Mouse (Mus musculus): ENCODE results near the gene Serpina11. TPM values are rescaled to one million over a fixed set of nuclear protein-coding genes. Genes with fewer than 3 reads are reported as not detected.

The Serpina11 gene
- total RNA-seq (2014; fragmentation: Nextera tagmentation) (0.17 TPM in 1 of 2 replicates, not detected in the other), total RNA-seq (2017) (not detected in 2 replicates)

DNA sequence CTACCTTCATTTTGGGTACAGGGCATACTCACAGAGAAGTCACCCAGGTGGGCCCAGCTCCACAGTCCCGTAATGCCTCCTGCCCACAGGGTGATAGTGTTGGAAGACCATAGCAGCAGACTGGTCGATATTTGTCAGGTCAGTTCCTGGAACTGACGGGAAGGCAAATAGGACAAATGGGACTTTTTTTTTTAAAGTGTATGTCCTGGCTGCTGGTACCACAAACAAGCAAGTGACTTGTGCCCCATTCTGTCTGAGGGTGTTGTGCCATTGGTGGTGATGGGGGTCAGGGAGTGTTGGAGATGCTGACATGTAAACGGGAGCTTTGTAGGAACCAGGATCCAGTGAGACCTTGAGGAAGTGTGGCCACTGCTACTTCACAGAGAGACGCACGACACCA is at the start of gene Serpina11:
Serpina11 (minus strand) TSS at position 101 of the 400 bp plus-strand sequence.
- ATAC-seq (replicated peaks; ENCODE audit: poor library complexity, severe bottlenecking): no peak

DNA sequence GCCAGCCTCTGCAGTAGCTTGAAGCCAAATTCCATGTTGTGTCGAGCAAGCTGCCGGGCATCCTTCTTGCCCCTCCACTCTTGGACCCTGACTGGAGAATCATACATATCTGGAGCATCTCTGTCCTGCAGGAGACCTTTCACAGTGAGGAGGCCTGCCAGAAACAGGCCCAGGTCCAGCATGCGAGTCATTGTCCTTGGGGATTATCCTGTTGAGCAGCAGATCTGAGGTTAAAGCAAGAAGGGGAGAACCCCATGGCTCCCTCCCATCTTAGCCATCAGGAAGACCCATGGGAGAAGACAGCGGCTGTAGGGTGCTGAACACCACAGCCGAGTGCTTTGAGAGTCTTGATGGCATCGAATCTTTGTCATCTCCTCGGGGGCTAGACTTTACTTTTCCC is 48.4 kb upstream of the Serpina11 start:
- no peak for ATAC-seq (replicated peaks; ENCODE audit: poor library complexity, severe bottlenecking)

DNA sequence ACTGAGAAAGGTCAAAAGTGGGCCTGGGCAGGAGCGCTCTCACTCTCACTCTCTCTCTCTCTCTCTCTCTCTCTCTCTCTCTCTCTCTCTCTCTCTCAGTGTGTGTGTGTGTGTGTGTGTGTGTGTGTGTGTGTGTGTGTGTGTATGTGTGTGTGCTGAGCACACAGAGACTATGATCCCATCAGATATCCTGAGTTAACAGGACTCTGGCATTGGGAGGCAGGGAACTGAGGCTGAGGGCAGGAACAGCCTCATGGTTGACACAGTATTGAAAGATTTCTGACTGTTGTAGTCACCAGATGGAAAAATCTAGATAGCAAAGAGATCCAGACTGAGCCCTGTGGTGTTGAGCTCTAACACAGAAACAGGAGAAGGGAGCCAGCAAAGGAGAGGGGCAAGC is 44.0 kb upstream of the Serpina11 start:
- no peak for ATAC-seq (replicated peaks; ENCODE audit: poor library complexity, severe bottlenecking)

DNA sequence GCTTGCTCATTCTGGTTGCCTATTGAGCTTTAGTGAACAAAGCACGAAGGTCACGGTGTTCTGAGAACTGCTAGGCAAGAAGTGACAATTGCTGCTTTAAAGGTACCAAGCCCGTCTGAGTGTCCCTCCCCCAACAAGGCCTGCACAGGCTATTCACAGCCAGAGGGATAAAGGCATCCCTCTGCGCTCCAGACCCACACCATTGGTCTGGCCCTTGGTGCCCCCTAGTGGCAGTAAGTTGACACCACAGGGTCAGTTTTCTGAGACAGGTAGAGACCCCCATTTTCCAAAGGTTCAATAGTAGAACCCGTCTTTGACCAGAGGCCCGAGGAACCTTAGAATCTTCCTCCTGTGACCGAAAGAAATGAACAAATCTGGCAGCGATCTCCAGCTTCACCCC is 40.2 kb upstream of the Serpina11 start:
- peak; percentile 78 for ATAC-seq (replicated peaks; ENCODE audit: poor library complexity, severe bottlenecking)

- ATAC-seq (replicated peaks; ENCODE audit: poor library complexity, severe bottlenecking): no peak
Observed at GRCm38 (mm10) chr12:104015280-104015679, 25.5 kb upstream of the Serpina11 start.

GRCm38 (mm10) chr12:104013620-104014019 is 23.9 kb upstream of the Serpina11 start, which contains the start of gene Serpina9:
Gene Serpina9, minus strand, starts transcription at chr12:104013755.
- no peak for ATAC-seq (replicated peaks; ENCODE audit: poor library complexity, severe bottlenecking)

GRCm38 (mm10) chr12:104004689-104005088 is 14.9 kb upstream of the Serpina11 start:
- no peak for ATAC-seq (replicated peaks; ENCODE audit: poor library complexity, severe bottlenecking)

DNA sequence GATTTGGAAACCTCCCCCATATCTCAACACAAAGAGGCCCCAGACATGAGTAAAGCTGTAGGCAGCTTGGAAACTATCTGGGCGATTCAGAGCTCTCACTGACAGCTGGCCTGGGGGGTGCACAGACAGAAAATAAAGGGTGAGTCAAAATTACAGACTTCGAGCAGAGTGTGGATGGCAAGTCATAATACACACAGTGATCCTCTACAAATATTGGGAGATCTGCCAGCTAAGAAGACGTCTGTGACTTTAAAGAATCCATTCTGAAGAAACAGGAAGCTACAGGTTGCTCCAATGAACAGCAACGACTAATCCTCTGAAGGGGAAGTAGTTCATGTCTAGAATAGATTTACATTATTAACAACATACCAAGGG is 13.5 kb upstream of the Serpina11 start:
- ATAC-seq (replicated peaks; ENCODE audit: poor library complexity, severe bottlenecking): peak; percentile 81

- ATAC-seq (replicated peaks; ENCODE audit: poor library complexity, severe bottlenecking): no peak
Observed at GRCm38 (mm10) chr12:104002569-104003237, 12.9 kb upstream of the Serpina11 start.

DNA sequence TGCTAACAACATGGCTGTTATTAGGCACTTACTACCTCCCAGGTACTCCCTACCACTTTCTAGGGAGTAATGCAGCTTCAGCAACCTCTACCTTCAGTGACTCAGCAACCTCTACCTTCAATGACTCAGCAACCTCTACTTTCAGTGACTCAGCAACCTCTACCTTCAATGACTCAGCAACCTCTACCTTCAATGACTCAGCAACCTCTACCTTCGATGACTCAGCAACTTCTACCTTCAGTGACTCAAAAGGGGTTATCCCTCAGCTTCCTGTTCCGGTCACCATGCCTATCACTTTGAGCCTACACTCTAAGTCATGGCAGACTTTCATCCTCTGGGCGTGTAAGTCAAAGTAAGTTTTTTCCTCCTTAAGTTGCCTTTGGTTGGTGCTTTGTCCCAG is 10.8 kb upstream of the Serpina11 start:
- ATAC-seq (replicated peaks; ENCODE audit: poor library complexity, severe bottlenecking): peak; percentile 47; the same call in 1 of the 2 replicates

- no peak for ATAC-seq (replicated peaks; ENCODE audit: poor library complexity, severe bottlenecking)
Observed at GRCm38 (mm10) chr12:103999611-104000010, 9.9 kb upstream of the Serpina11 start.

- ATAC-seq (replicated peaks; ENCODE audit: poor library complexity, severe bottlenecking): no peak
Observed at GRCm38 (mm10) chr12:103996513-103996912, 6.8 kb upstream of the Serpina11 start.

DNA sequence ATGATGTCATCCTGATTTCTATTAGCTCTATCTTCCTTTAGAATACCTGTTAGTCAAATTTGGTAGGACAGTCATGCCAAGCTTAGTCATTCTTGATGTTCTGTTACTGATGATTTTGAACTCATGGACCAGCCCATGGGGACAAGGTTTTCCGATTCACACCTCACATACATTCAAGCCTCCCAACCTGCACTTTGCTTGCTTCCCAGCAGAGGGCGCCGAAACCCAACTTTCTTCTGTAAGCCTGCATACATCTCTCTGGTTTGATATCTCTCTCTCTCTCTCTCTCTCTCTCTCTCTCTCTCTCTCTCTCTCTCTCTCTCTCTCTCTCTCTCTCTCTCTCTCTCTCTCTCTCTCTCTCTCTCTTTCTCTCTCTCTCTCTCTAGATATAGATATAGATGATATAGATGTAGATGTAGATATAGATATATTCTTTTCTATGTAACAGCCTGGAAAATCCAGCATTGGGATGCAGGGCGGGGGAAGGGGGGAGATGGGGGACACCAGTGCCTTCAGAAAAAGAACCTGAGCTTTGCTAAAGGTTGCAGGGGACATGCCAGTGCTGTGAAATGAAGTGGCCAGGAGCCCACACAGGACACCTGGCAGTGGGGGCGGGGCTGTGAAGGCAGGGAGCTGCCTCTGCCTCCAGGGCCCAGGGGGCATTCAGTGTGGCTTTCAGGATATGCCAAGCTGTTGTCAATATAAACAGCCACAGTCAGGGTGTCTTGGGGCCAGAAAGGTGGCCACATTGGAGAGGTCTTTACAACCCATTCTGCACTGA is 5.7 kb upstream of the Serpina11 start:
- peak; percentile 38 for ATAC-seq (replicated peaks; ENCODE audit: poor library complexity, severe bottlenecking)

- peak; percentile 78 for ATAC-seq (replicated peaks; ENCODE audit: poor library complexity, severe bottlenecking)
Observed at GRCm38 (mm10) chr12:103992945-103993344, 3.2 kb upstream of the Serpina11 start.

GRCm38 (mm10) chr12:103989514-103989767 is 316 bp downstream of the Serpina11 start:
- no peak for ATAC-seq (replicated peaks; ENCODE audit: poor library complexity, severe bottlenecking)

GRCm38 (mm10) chr12:103988754-103989513 is 823 bp downstream of the Serpina11 start:
- peak; percentile 33 for ATAC-seq (replicated peaks; ENCODE audit: poor library complexity, severe bottlenecking)

- peak; percentile 60 for ATAC-seq (replicated peaks; ENCODE audit: poor library complexity, severe bottlenecking)
Observed at GRCm38 (mm10) chr12:103985868-103986267, 3.9 kb downstream of the Serpina11 start.

- 0 out of 2 replicates have a peak, but pooled peaks have one; percentile 20 for ATAC-seq (replicated peaks; ENCODE audit: poor library complexity, severe bottlenecking)
Observed at GRCm38 (mm10) chr12:103984935-103985334, 4.8 kb downstream of the Serpina11 start.

DNA sequence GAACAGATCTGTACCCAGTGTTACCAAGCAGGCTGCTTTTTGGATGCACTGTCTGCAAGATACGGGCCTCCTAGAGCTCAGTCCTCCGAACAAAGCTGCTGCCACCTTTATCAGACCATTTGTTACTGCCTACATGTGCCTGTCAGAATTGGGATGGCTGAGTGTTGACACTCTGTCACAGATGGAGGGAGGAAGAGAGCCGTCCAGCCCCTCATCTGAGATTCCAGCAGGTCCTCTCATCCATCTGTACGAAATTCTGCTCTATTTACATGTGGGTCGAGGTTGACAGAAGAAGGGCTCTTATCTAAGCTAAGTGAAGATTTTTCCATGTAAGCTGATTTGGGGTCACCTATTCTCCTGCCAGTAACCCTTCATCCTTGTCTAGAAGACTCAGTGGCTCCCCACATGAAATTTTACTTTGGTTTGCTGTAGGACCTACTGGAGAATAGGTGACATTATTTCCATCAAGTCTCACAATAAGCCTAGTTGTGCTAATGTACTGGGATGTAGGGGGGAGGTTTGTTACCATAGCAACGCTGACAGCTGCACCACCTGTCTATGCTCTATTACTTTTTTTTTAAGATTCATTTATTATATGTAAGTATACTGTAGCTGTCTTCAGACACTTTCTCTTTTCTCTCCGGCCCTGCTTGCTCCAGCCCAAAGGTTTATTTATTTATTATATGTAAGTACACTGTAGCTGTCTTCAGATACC is 8.0 kb downstream of the Serpina11 start:
- no peak for ATAC-seq (replicated peaks; ENCODE audit: poor library complexity, severe bottlenecking)

DNA sequence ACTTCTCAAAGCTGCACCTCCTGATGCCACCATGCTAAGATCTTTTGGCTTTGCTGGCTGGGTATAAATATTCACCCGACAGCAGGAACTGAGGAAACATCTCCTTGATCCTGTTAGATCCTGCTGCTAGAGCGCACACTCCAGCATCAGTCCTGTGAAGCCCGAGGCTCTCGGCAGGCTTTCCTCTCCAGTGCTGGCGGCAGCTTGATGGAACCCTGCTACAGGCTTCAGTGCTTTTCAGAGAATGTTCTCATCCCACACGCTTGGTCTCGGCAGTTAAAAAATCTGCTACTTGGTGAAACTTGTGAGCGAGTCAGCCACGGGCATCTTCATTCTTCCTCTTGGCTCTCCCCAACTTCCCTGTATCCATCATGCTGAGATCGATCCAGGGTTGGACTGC is 11.5 kb downstream of the Serpina11 start:
- no peak for ATAC-seq (replicated peaks; ENCODE audit: poor library complexity, severe bottlenecking)

Measured in granulocyte monocyte progenitor cell, adult 5-6 weeks (primary cell).